ENCODE assay signal across 8 mouse cellular contexts in genomic region chr5:121837441-121838340, GRCm38 (mm10). TPM values are rescaled to one million over a fixed set of nuclear protein-coding genes. Genes with fewer than 3 reads are reported as not detected.
DNase-seq lines count a peak whose midpoint lies in the region; ATAC-seq and TF ChIP-seq lines count a peak whose summit lies in the region.

TSS of gene Sh2b3 (minus strand) at chr5:121837646.

- DNase-seq in spleen, adult 2 months (ENCODE audit: low read depth in 1 of 2, low spot score in 2 of 2) = peak in 1 of 2 experiments; percentile 65
- DNase-seq in spleen, adult 12 weeks (ENCODE audit: low spot score) = no peak
- peak; percentile 60 for DNase-seq in embryonic facial prominence, embryonic 14.5 days (ENCODE audit: low spot score)
- peak; percentile 69 for DNase-seq in layer of hippocampus, adult 9-11 months
- peak; percentile 79 for DNase-seq in lung, postnatal 10 days
- DNase-seq in splenic B cell, adult 2 months (ENCODE audit: low read depth, low spot score) = peak; percentile 69
- no peak for DNase-seq in frontal cortex, postnatal 25 days (ENCODE audit: low spot score in 2 of 2)

- H3K36me3 ChIP-seq in spleen, adult 2 months (ENCODE audit: control insufficient read depth, insufficient read depth, low read length) = no peaks in the 10 kb centered on the region
- no peaks in the 10 kb centered on the region for H3K36me3 ChIP-seq in embryonic facial prominence, embryonic 14.5 days (ENCODE audit: control insufficient read depth, insufficient read depth, low read length)
- H3K36me3 ChIP-seq in heart, embryonic 15.5 days = no peaks in the 10 kb centered on the region
- H3K36me3 ChIP-seq in splenic B cell, adult 2 months (ENCODE audit: control insufficient read depth, insufficient read depth, low read length, poor library complexity, severe bottlenecking) = no peaks in the 10 kb centered on the region

- H3K4me2 ChIP-seq in embryonic facial prominence, embryonic 14.5 days (ENCODE audit: low read depth, low read length) = peak within 1 kb of the TSS; percentile 91
- H3K4me2 ChIP-seq in heart, embryonic 15.5 days = peak within 1 kb of the TSS; percentile 93

- H3K9me3 ChIP-seq in embryonic facial prominence, embryonic 14.5 days (ENCODE audit: control insufficient read depth, low read length) = no peaks in the 10 kb centered on the region
- no peaks in the 10 kb centered on the region for H3K9me3 ChIP-seq in heart, embryonic 15.5 days (replicated peaks)

- ATAC-seq in embryonic facial prominence, embryonic 14.5 days (ENCODE audit: low read depth) = peak; percentile 13
- ATAC-seq in heart, embryonic 15.5 days (replicated peaks; ENCODE audit: insufficient number of reproducible peaks, insufficient read depth, low FRiP score, low read depth) = peak; percentile 11

- H3K4me3 ChIP-seq in spleen, adult 2 months (ENCODE audit: extremely low read depth, insufficient read depth, insufficient read length) = peak within 1 kb of the TSS; percentile 74
- peak within 1 kb of the TSS; percentile 81 for H3K4me3 ChIP-seq in embryonic facial prominence, embryonic 14.5 days (ENCODE audit: low read depth, low read length)
- H3K4me3 ChIP-seq in heart, embryonic 15.5 days = peak within 1 kb of the TSS; percentile 80

- peak within 1 kb of the TSS; percentile 99 for H3K27ac ChIP-seq in spleen, adult 2 months (ENCODE audit: insufficient read depth, low read length)
- H3K27ac ChIP-seq in embryonic facial prominence, embryonic 14.5 days (replicated peaks; ENCODE audit: low read depth, low read length) = peak within 1 kb of the TSS; percentile 72
- peak within 1 kb of the TSS; percentile 87 for H3K27ac ChIP-seq in heart, embryonic 15.5 days

- TF ChIP-seq CTCF in spleen, adult 2 months (IDR thresholded peaks at IDR 0.05; ENCODE audit: extremely low read depth, insufficient read depth, insufficient read length, insufficient replicate concordance) = no peak

- WGBS in spleen, adult 2 months = under 1% methylated on average over 35 of the region's 35 CpGs
- WGBS in embryonic facial prominence, embryonic 14.5 days = under 1% methylated on average over 31 of the region's 35 CpGs
- WGBS in heart, embryonic 15.5 days = 1% methylated on average over 35 of the region's 35 CpGs

- peaks cover 16% of the 10 kb centered on the region; the same call in 1 of the 2 replicates for H3K4me1 ChIP-seq in spleen, adult 2 months (ENCODE audit: control insufficient read depth, insufficient read depth, insufficient read length)
- peaks cover 37% of the 10 kb centered on the region for H3K4me1 ChIP-seq in embryonic facial prominence, embryonic 14.5 days (ENCODE audit: control insufficient read depth, insufficient read depth, low read length)
- H3K4me1 ChIP-seq in heart, embryonic 15.5 days (replicated peaks) = peaks cover 60% of the 10 kb centered on the region

- peak within 1 kb of the TSS; percentile 79 for H3K9ac ChIP-seq in embryonic facial prominence, embryonic 14.5 days (ENCODE audit: low read depth, low read length)
- peak within 1 kb of the TSS; percentile 76 for H3K9ac ChIP-seq in heart, embryonic 15.5 days

- no peak for TF ChIP-seq POLR2A in spleen, adult 2 months (IDR thresholded peaks at IDR 0.05; ENCODE audit: low read depth, low read length)

- no peaks in the 10 kb centered on the region for H3K27me3 ChIP-seq in spleen, adult 2 months (ENCODE audit: control insufficient read depth, insufficient read depth, low read length)
- 0 out of 2 replicates have a peak, but pooled peaks cover 7% of the 10 kb centered on the region for H3K27me3 ChIP-seq in embryonic facial prominence, embryonic 14.5 days (replicated peaks; ENCODE audit: control insufficient read depth, insufficient read depth, low read length)
- no peaks in the 10 kb centered on the region for H3K27me3 ChIP-seq in heart, embryonic 15.5 days
- no peaks in the 10 kb centered on the region for H3K27me3 ChIP-seq in splenic B cell, adult 2 months (ENCODE audit: control insufficient read depth, insufficient read depth, low read length, poor library complexity, severe bottlenecking)

RNA-seq across cellular contexts. Expression of gene Sh2b3, which starts in this region (rescaled TPM):
- 118 and 259 TPM in 2 replicates for polyA plus RNA-seq in spleen, adult 2 months (2012; rRNA removed)
- 17.8 and 18.3 TPM in 2 replicates for polyA plus RNA-seq in embryonic facial prominence, embryonic 14.5 days (2014; fragmentation: Nextera tagmentation; extraction: Ambion mirVana)
- polyA plus RNA-seq in heart, embryonic 15.5 days (2015; fragmentation: Nextera tagmentation; extraction: Ambion mirVana) = 13.2 and 18.5 TPM in 2 replicates

Comparison
In these comparisons a context has a peak if more than half of its experiments do, and no peak if none do; other contexts are left out.
1. DNase-seq: peak in embryonic facial prominence, embryonic 14.5 days (single experiment), layer of hippocampus, adult 9-11 months (single experiment), lung, postnatal 10 days (single experiment) and splenic B cell, adult 2 months (single experiment); none in spleen, adult 12 weeks (single experiment) and frontal cortex, postnatal 25 days (0 of 2).
2. Peak in every context shown above with its lines, with median percentiles within 50 percentile points of each other: H3K27ac ChIP-seq and H3K4me3 ChIP-seq.